Mouse (Mus musculus) v-Abl transformed pro-B cells (cell line): ENCODE results near the gene AL731706.2.

Experiments
- in situ Hi-C, 2 experiments: fragments of 400-800 bp; cut with MboI; formaldehyde crosslinking; loops; one replicate each; pipeline ENCODE4 v1.15.1; 2025; ENCODE audit not compliant: unreplicated experiment in 2 of 2

The AL731706.2 gene

GRCm38 (mm10) chr2:136885579-136885978, at the start of gene AL731706.2:
TSS of gene AL731706.2 (minus strand) at chr2:136885679.
- in situ Hi-C loops = no loop called here

- in situ Hi-C loops = no loop called here
Observed at GRCm38 (mm10) chr2:136921003-136921408, 35.5 kb upstream of the AL731706.2 start.

- in situ Hi-C loops = no loop called here
Observed at GRCm38 (mm10) chr2:136920257-136920993, 34.9 kb upstream of the AL731706.2 start.

- in situ Hi-C loops = loop anchor here in 1 of 2 experiments (10.0 kb wide), 1 partner anchor 1025 kb away; no protein-coding TSS in a partner anchor
Observed at GRCm38 (mm10) chr2:136919433-136919832, 34.0 kb upstream of the AL731706.2 start.

- in situ Hi-C loops = loop anchor here (5.0 to 10.0 kb wide), 2 partner anchors 1028 to 1030 kb away; no protein-coding TSS in a partner anchor
Observed at GRCm38 (mm10) chr2:136914334-136914902, 28.9 kb upstream of the AL731706.2 start.

GRCm38 (mm10) chr2:136913021-136913420, 27.5 kb upstream of the AL731706.2 start:
- in situ Hi-C loops = loop anchor here (5.0 to 10.0 kb wide), 2 partner anchors 1029 to 1032 kb away; no protein-coding TSS in a partner anchor

- in situ Hi-C loops = loop anchor here (5.0 to 10.0 kb wide), 2 partner anchors 1030 to 1033 kb away; no protein-coding TSS in a partner anchor
Observed at GRCm38 (mm10) chr2:136911958-136912411, 26.5 kb upstream of the AL731706.2 start.

GRCm38 (mm10) chr2:136909298-136909697, 23.8 kb upstream of the AL731706.2 start:
- in situ Hi-C loops = no loop called here

GRCm38 (mm10) chr2:136908596-136908995, 23.1 kb upstream of the AL731706.2 start:
- in situ Hi-C loops = no loop called here

- in situ Hi-C loops = loop anchor here in 1 of 2 experiments (10.0 kb wide), 1 partner anchor 239 kb away; no protein-coding TSS in a partner anchor
Observed at GRCm38 (mm10) chr2:136896131-136896530, 10.7 kb upstream of the AL731706.2 start.

- in situ Hi-C loops = loop anchor here in 1 of 2 experiments (10.0 kb wide), 1 partner anchor 240 kb away; no protein-coding TSS in a partner anchor
Observed at GRCm38 (mm10) chr2:136894494-136894893, 9.0 kb upstream of the AL731706.2 start.

- in situ Hi-C loops = loop anchor here in 1 of 2 experiments (10.0 kb wide), 1 partner anchor 243 kb away; no protein-coding TSS in a partner anchor
Observed at GRCm38 (mm10) chr2:136891951-136892371, 6.5 kb upstream of the AL731706.2 start.

GRCm38 (mm10) chr2:136891068-136891950, 5.8 kb upstream of the AL731706.2 start, which contains the start of the genes Slx4ip, AL731706.1 and Mkks:
TSS of gene Slx4ip (plus strand) at chr2:136891218.
TSS of gene AL731706.1 (minus strand) at chr2:136891389.
TSS of gene Mkks (minus strand) at chr2:136891389.
- in situ Hi-C loops = loop anchor here in 1 of 2 experiments (10.0 kb wide), 1 partner anchor 243 kb away; no protein-coding TSS in a partner anchor

- in situ Hi-C loops = loop anchor here in 1 of 2 experiments (10.0 kb wide), 1 partner anchor 244 kb away; no protein-coding TSS in a partner anchor
Observed at GRCm38 (mm10) chr2:136890716-136891067, 5.2 kb upstream of the AL731706.2 start.

GRCm38 (mm10) chr2:136886846-136887245, 1.4 kb upstream of the AL731706.2 start:
- in situ Hi-C loops = no loop called here

- in situ Hi-C loops = no loop called here
Observed at GRCm38 (mm10) chr2:136854543-136855388, 30.7 kb downstream of the AL731706.2 start.

- in situ Hi-C loops = no loop called here
Observed at GRCm38 (mm10) chr2:136850366-136850765, 35.1 kb downstream of the AL731706.2 start.

GRCm38 (mm10) chr2:136837994-136838393, 47.5 kb downstream of the AL731706.2 start:
- in situ Hi-C loops = no loop called here

- in situ Hi-C loops = no loop called here
Observed at GRCm38 (mm10) chr2:136835882-136836281, 49.6 kb downstream of the AL731706.2 start.
